Mouse (Mus musculus) thymus, adult 2 months (tissue): ENCODE results near the gene Parp14.

Experiments used
- CTCF ChIP-seq: fragments of 200-500 bp; IDR thresholded peaks from 2 replicates; pipeline ENCODE4 v1.5.1; 2012; ENCODE audit warnings: mild to moderate bottlenecking, control low read depth, low read length, moderate library complexity, borderline replicate concordance; ENCODE audit not compliant: control insufficient read depth, poor library complexity, insufficient read depth; ENCODE audit errors: extremely low read depth
- POLR2A ChIP-seq: fragments of 200-500 bp; IDR thresholded peaks from 2 replicates; pipeline ENCODE4 v1.6.1; 2012; ENCODE audit warnings: mild to moderate bottlenecking, low read length, control low read depth, moderate library complexity; ENCODE audit not compliant: control insufficient read depth, poor library complexity, insufficient read depth; ENCODE audit errors: extremely low read depth

- no peak for TF ChIP-seq CTCF
- no peak for TF ChIP-seq POLR2A
Measured at GRCm38 (mm10) chr16:35905819-35906485, 34.6 kb upstream of the Parp14 start.
